Mouse (Mus musculus) MEL (cell line): ENCODE results near the gene Ggt7. TPM values are rescaled to one million over a fixed set of nuclear protein-coding genes. Genes with fewer than 3 reads are reported as not detected.
A peak's percentile ranks its signal among the peaks of the same experiment; 100 is the strongest.
"Not testable (repeated sequence)": the region's sequence is repeated elsewhere in the genome, so short reads cannot be mapped to it uniquely, and the experiment has no call there.

Source experiments
- DNase-seq: peaks from one replicate; pipeline ENCODE4 v3.0.0; 2011; ENCODE audit warnings: low read depth, low spot score
- H3K27ac ChIP-seq: 2 replicates; pipeline ENCODE4 v1.5.1; 2012; ENCODE audit warnings: low read depth, mild to moderate bottlenecking, control low read depth, low read length, moderate library complexity; ENCODE audit not compliant: control insufficient read depth
- H3K27me3 ChIP-seq, 2 experiments: fragments of 150-350 bp in 1 of 2; sonication (generic) in 1 of 2; 2 replicates each; pipeline ENCODE4 v1.6.1; 2012; ENCODE audit warnings: low read length in 2 of 2, mild to moderate bottlenecking in 2 of 2, improper control_type of control experiment in 1 of 2, moderate library complexity in 1 of 2; ENCODE audit not compliant: insufficient read depth in 2 of 2, control insufficient read depth in 1 of 2
- H3K36me3 ChIP-seq, 2 experiments: 2 replicates each; pipeline ENCODE4 v1.6.1; 2012 to 2014; ENCODE audit warnings: low read length in 2 of 2, improper control_type of control experiment in 1 of 2, inconsistent platforms in 1 of 2, mild to moderate bottlenecking in 1 of 2; ENCODE audit not compliant: insufficient read depth in 2 of 2, control insufficient read depth in 1 of 2
- H3K4me1 ChIP-seq, 2 experiments: fragments of 150-350 bp in 1 of 2; sonication (generic) in 1 of 2; 2 replicates each; pipeline ENCODE4 v1.6.1; 2012; ENCODE audit warnings: low read length in 2 of 2, improper control_type of control experiment in 1 of 2, mild to moderate bottlenecking in 1 of 2; ENCODE audit not compliant: insufficient read depth in 2 of 2, control insufficient read depth in 1 of 2
- H3K4me3 ChIP-seq, 2 experiments: fragments of 150-350 bp in 1 of 2; sonication (generic) in 1 of 2; 2 replicates each; pipeline ENCODE4 v1.5.1; 2012; ENCODE audit warnings: low read depth in 2 of 2, low read length in 2 of 2, mild to moderate bottlenecking in 2 of 2, moderate library complexity in 2 of 2, control low read depth in 1 of 2, improper control_type of control experiment in 1 of 2; ENCODE audit not compliant: control insufficient read depth in 1 of 2, insufficient read depth in 1 of 2
- H3K79me2 ChIP-seq: 2 replicates; pipeline ENCODE4 v1.6.1; 2012; ENCODE audit warnings: mild to moderate bottlenecking, low read length, moderate library complexity; ENCODE audit not compliant: control insufficient read depth, poor library complexity, insufficient read depth
- H3K9ac ChIP-seq: 2 replicates; pipeline ENCODE4 v1.6.1; 2012; ENCODE audit warnings: low read depth, mild to moderate bottlenecking, control low read depth, low read length, moderate library complexity; ENCODE audit not compliant: control insufficient read depth, poor library complexity, severe bottlenecking
- H3K9me3 ChIP-seq: fragments of 150-350 bp; sonication (generic); replicated peaks from 2 replicates; pipeline ENCODE4 v1.6.1; 2012; ENCODE audit warnings: mild to moderate bottlenecking, low read length, improper control_type of control experiment, moderate library complexity; ENCODE audit not compliant: insufficient read depth
- BHLHE40 ChIP-seq: IDR thresholded peaks from 2 replicates; pipeline ENCODE4 v1.6.1; 2012; ENCODE audit warnings: low read depth, mild to moderate bottlenecking, inconsistent platforms, low read length, improper control_type of control experiment, borderline replicate concordance
- CTCF ChIP-seq, 3 experiments: IDR thresholded peaks in 2 of 3; conservative IDR thresholded peaks in 1 of 3; 2 replicates each; pipeline ENCODE4 v1.5.1; 2011 to 2012; ENCODE audit warnings: low read length in 3 of 3, low read depth in 2 of 3, mild to moderate bottlenecking in 2 of 3, improper control_type of control experiment in 1 of 3, inconsistent platforms in 1 of 3, mixed read lengths in 1 of 3, moderate library complexity in 1 of 3; ENCODE audit not compliant: control insufficient read depth in 1 of 3, insufficient read depth in 1 of 3, poor library complexity in 1 of 3, severe bottlenecking in 1 of 3
- EP300 ChIP-seq, 2 experiments: IDR thresholded peaks; 2 replicates each; pipeline ENCODE4 v1.6.1; 2011; ENCODE audit warnings: improper control_type of control experiment in 2 of 2, low read length in 2 of 2, low read depth in 1 of 2, mild to moderate bottlenecking in 1 of 2
- ETS1 ChIP-seq: IDR thresholded peaks from 2 replicates; pipeline ENCODE4 v1.6.1; 2012; ENCODE audit warnings: low read depth, mild to moderate bottlenecking, inconsistent platforms, low read length, improper control_type of control experiment, moderate library complexity
- HCFC1 ChIP-seq: IDR thresholded peaks from 2 replicates; pipeline ENCODE4 v1.6.1; 2012; ENCODE audit warnings: low read depth, mild to moderate bottlenecking, inconsistent platforms, low read length, improper control_type of control experiment, moderate library complexity
- MAFK ChIP-seq: IDR thresholded peaks from 2 replicates; pipeline ENCODE4 v1.6.1; 2011; ENCODE audit warnings: low read depth, mild to moderate bottlenecking, low read length, improper control_type of control experiment, borderline replicate concordance
- MAX ChIP-seq: IDR thresholded peaks from 2 replicates; pipeline ENCODE4 v1.6.1; 2011; ENCODE audit warnings: low read length, improper control_type of control experiment
- MAZ ChIP-seq: IDR thresholded peaks from 2 replicates; pipeline ENCODE4 v1.6.1; 2012; ENCODE audit warnings: low read depth, mild to moderate bottlenecking, inconsistent platforms, low read length, improper control_type of control experiment
- MEF2A ChIP-seq: IDR thresholded peaks from 2 replicates; pipeline ENCODE4 v1.6.1; 2014; ENCODE audit warnings: low read depth, mild to moderate bottlenecking, inconsistent platforms, low read length, improper control_type of control experiment; ENCODE audit not compliant: poor library complexity, insufficient replicate concordance, severe bottlenecking; ENCODE audit errors: extremely low read depth
- MXI1 ChIP-seq: IDR thresholded peaks from 2 replicates; pipeline ENCODE4 v1.6.1; 2011; ENCODE audit warnings: mild to moderate bottlenecking, low read depth, low read length, improper control_type of control experiment
- POLR2AphosphoS5 ChIP-seq: IDR thresholded peaks from 2 replicates; pipeline ENCODE4 v1.6.1; 2012; ENCODE audit warnings: low read depth, borderline replicate concordance, mild to moderate bottlenecking, inconsistent platforms, low read length, moderate library complexity, mixed read lengths
- RAD21 ChIP-seq: IDR thresholded peaks from 2 replicates; pipeline ENCODE4 v1.6.1; 2011; ENCODE audit warnings: mild to moderate bottlenecking, low read depth, low read length, improper control_type of control experiment
- SIN3A ChIP-seq: IDR thresholded peaks from 2 replicates; pipeline ENCODE4 v1.6.1; 2012; ENCODE audit warnings: low read length, improper control_type of control experiment, inconsistent platforms
- SMC3 ChIP-seq: IDR thresholded peaks from 2 replicates; pipeline ENCODE4 v1.6.1; 2011; ENCODE audit warnings: low read depth, low read length, improper control_type of control experiment
- TAL1 ChIP-seq: IDR thresholded peaks from 2 replicates; pipeline ENCODE4 v1.6.1; 2012; ENCODE audit warnings: mild to moderate bottlenecking, inconsistent platforms, low read length, moderate library complexity, mixed read lengths
- TCF12 ChIP-seq: IDR thresholded peaks from 2 replicates; pipeline ENCODE4 v1.6.1; 2014; ENCODE audit warnings: low read depth, mild to moderate bottlenecking, inconsistent platforms, low read length, improper control_type of control experiment, moderate library complexity
- ZC3H11A ChIP-seq: IDR thresholded peaks from 2 replicates; pipeline ENCODE4 v1.6.1; 2012; ENCODE audit warnings: low read depth, mild to moderate bottlenecking, inconsistent platforms, low read length, improper control_type of control experiment
- polyA plus RNA-seq, 2 experiments: library from polyadenylated mRNA; stranded (reverse) in 1 of 2; unstranded in 1 of 2; fragments of >175 nt in 1 of 2; fragments of >200 nt in 1 of 2; gene quantifications; 2 replicates each; pipeline versions ENCODE4 v1.2.1 to v1.2.4; 2012; ENCODE audit warnings: low replicate concordance in 2 of 2, low read depth in 1 of 2; ENCODE audit not compliant: insufficient read length in 2 of 2, insufficient read depth in 1 of 2, missing spikeins in 1 of 2
- total RNA-seq: library from RNA; depleted of rRNA; stranded (reverse); fragments of 300-350 nt; gene quantifications from 2 replicates; pipeline ENCODE4 v1.2.3, GENCODE M21; 2012

The Ggt7 gene
- total and polyA plus RNA-seq, 3 experiments: 1.8 to 2.1 TPM; not detected in 1

- DNase-seq: peak; percentile 39
- Histone ChIP-seq H3K4me3 (no peak overlapping the region), H3K9ac (no peak overlapping the region)
- TF ChIP-seq BHLHE40: no peak
- no peak for TF ChIP-seq SMC3
- TF ChIP-seq HCFC1: no peak
- TF ChIP-seq MEF2A: no peak
- no peak for TF ChIP-seq ETS1
- peak; percentile 20 for TF ChIP-seq RAD21
- no peak for TF ChIP-seq SIN3A
- TF ChIP-seq MAX: no peak
- TF ChIP-seq ZC3H11A: no peak
- TF ChIP-seq TCF12: no peak
- no peak for TF ChIP-seq MAFK
- peak in 2 of 3 experiments; percentile 31 to 44; a peak in 3 of 6 replicates for TF ChIP-seq CTCF (IDR thresholded peaks at IDR 0.05 in 2 of 3, conservative IDR thresholded peaks at IDR 0.05 in 1 of 3; ENCODE audit: control insufficient read depth in 1 of 3, insufficient read depth in 1 of 3, low read depth in 2 of 3, low read length in 3 of 3, poor library complexity in 1 of 3, severe bottlenecking in 1 of 3)
- TF ChIP-seq, all 39 proteins: peak for 2
- peaks cover 0 to 3% of the 10 kb centered on the region in 2 experiments; a peak in 2 of 4 replicates for H3K36me3 ChIP-seq
- no peaks in the 10 kb centered on the region for H3K9me3 ChIP-seq
- no peak overlapping the region for H3K27ac ChIP-seq
- H3K4me1 ChIP-seq: peaks cover 0 to 3% of the 10 kb centered on the region in 2 experiments; a peak in 1 of 4 replicates
- H3K27me3 ChIP-seq: no peaks in the 10 kb centered on the region
- H3K79me2 ChIP-seq: peaks cover 4% of the 10 kb centered on the region
Measured at GRCm38 (mm10) chr2:155451256-155451655, 66.8 kb downstream of the Ggt7 start.

GRCm38 (mm10) chr2:155447906-155448305 lies 70.1 kb downstream of the Ggt7 start:
- H3K9me3 ChIP-seq, H3K4me1 ChIP-seq, DNase-seq, H3K27ac ChIP-seq, H3K27me3 ChIP-seq, H3K4me3 ChIP-seq, H3K79me2 ChIP-seq, H3K9ac ChIP-seq, H3K36me3 ChIP-seq: not testable (repeated sequence)

- no peak overlapping the region for H3K27ac ChIP-seq
- H3K9me3 ChIP-seq: no peaks in the 10 kb centered on the region
- no peak for DNase-seq
- no peaks in the 10 kb centered on the region for H3K4me1 ChIP-seq
- H3K36me3 ChIP-seq: no peaks in the 10 kb centered on the region; a peak in 1 of 4 replicates
- H3K79me2 ChIP-seq: no peaks in the 10 kb centered on the region
- H3K9ac ChIP-seq: no peak overlapping the region
- no peaks in the 10 kb centered on the region for H3K27me3 ChIP-seq
- TF ChIP-seq CTCF (IDR thresholded peaks at IDR 0.05 in 2 of 3, conservative IDR thresholded peaks at IDR 0.05 in 1 of 3; ENCODE audit: control insufficient read depth in 1 of 3, insufficient read depth in 1 of 3, low read depth in 2 of 3, low read length in 3 of 3, poor library complexity in 1 of 3, severe bottlenecking in 1 of 3) (no peak), MXI1 (no peak), POLR2AphosphoS5 (no peak), MAZ (no peak), TAL1 (no peak), EP300 (IDR thresholded peaks at IDR 0.05; ENCODE audit: low read depth in 1 of 2, low read length in 2 of 2) (no peak)
- H3K4me3 ChIP-seq: no peak overlapping the region
Measured at GRCm38 (mm10) chr2:155443446-155443845, 74.6 kb downstream of the Ggt7 start.
